Mouse (Mus musculus): ENCODE data around the gene Kmt5b. TPM values are rescaled to one million over a fixed set of nuclear protein-coding genes. Genes with fewer than 3 reads are reported as not detected.

Gene Kmt5b
- polyA plus RNA-seq, 1 experiment: 5.6 TPM

DNA sequence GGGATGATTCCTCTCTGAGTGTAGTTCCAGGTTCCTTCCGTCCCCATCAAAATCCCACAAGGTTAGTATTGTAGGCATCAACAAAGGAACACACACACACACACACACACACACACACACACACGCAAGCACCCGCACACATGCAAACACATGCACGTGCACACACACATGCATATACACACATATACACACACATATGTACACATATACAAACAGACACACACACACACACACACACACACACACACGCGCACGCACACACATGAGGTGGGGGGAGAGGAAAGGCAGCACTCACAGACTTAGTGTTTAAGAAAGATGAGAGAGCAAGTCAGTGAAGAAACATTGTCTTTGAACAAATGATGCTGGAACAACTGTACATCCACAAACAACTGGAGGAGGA lies 23.9 kb upstream of the Kmt5b start:
- TF ChIP-seq CEBPB (IDR thresholded peaks at IDR 0.05; ENCODE audit: low read depth) (no peak), USF1 (IDR thresholded peaks at IDR 0.05; ENCODE audit: low read depth) (no peak), MAX (IDR thresholded peaks at IDR 0.05) (no peak), MYOD1 (IDR thresholded peaks at IDR 0.05; ENCODE audit: control insufficient read depth, insufficient read length, low read depth) (no peak)
- Histone ChIP-seq H3K4me3 (ENCODE audit: insufficient read depth, poor library complexity, severe bottlenecking) (no peak overlapping the region), H3K27me3 (ENCODE audit: control insufficient read depth, insufficient read depth, insufficient read length) (no peaks in the 10 kb centered on the region)

DNA sequence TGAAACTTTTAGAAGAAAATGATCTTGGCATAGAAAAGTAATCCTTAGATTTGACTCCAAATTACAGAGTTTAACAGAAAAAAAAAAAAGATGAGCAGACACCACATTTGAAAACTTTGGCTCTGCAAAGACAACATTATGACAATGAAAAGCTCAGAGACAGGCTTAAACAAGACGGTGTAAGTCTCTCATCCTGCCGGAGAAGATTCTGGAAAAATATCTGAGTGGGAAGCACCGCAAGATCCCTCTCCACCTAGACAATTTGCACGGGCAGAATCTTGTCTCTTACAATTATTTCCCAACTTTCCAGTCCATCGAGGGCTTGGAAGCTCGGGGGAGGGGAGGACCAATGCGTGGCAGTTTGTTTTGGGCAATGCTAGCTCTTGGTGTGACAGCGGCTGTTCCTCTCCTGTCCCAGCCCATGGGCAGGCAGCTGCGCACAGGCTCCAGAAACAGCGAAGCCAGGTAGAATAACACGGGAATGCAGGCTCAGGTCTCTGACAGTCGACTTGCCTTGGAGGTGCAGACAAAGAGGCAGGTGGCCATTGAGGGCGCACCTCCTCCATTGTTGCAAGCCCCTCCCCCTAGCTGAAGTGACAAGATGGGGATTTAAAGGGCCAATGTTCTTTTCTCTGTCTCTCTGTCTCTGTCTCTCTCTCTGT lies 23.2 kb upstream of the Kmt5b start:
- Histone ChIP-seq H3K4me3 (ENCODE audit: insufficient read depth, poor library complexity, severe bottlenecking) (no peak overlapping the region), H3K27me3 (ENCODE audit: control insufficient read depth, insufficient read depth, insufficient read length) (no peaks in the 10 kb centered on the region), H3K79me3 (ENCODE audit: low read depth) (no peaks in the 10 kb centered on the region), H3ac (ENCODE audit: control insufficient read depth, insufficient read length, low read depth) (peak overlapping the region; percentile 30), H3K79me2 (ENCODE audit: control insufficient read depth, insufficient read depth) (no peaks in the 10 kb centered on the region), H3K36me3 (ENCODE audit: control insufficient read depth, insufficient read depth) (no peaks in the 10 kb centered on the region)
- TF ChIP-seq MYOD1 (IDR thresholded peaks at IDR 0.05; ENCODE audit: control insufficient read depth, insufficient read length, low read depth) (no peak), CTCF (IDR thresholded peaks at IDR 0.05; ENCODE audit: control insufficient read depth, insufficient read depth, insufficient read length) (no peak), MYOG (IDR thresholded peaks at IDR 0.05; ENCODE audit: control insufficient read depth, extremely low read depth, insufficient read length) (no peak), USF1 (IDR thresholded peaks at IDR 0.05; ENCODE audit: low read depth) (no peak), CEBPB (IDR thresholded peaks at IDR 0.05; ENCODE audit: low read depth) (no peak), MAX (IDR thresholded peaks at IDR 0.05) (no peak), FOSL1 (IDR thresholded peaks at IDR 0.05; ENCODE audit: insufficient read depth, low read length, poor library complexity, severe bottlenecking) (no peak)

More for the DNA sequence above, 23.9 kb upstream of the Kmt5b start:
- H3K79me3 ChIP-seq (ENCODE audit: low read depth): no peaks in the 10 kb centered on the region
- no peak overlapping the region for H3ac ChIP-seq (ENCODE audit: control insufficient read depth, insufficient read length, low read depth)
- H3K36me3 ChIP-seq (ENCODE audit: control insufficient read depth, insufficient read depth): no peaks in the 10 kb centered on the region
- no peaks in the 10 kb centered on the region for H3K79me2 ChIP-seq (ENCODE audit: control insufficient read depth, insufficient read depth)

GRCm38 (mm10) chr19:3752621-3753239 lies 14.5 kb upstream of the Kmt5b start:
- no peaks in the 10 kb centered on the region for H3K27me3 ChIP-seq (ENCODE audit: control insufficient read depth, insufficient read depth, insufficient read length)
- H3K36me3 ChIP-seq (ENCODE audit: control insufficient read depth, insufficient read depth): no peaks in the 10 kb centered on the region
- TF ChIP-seq MYOD1 (IDR thresholded peaks at IDR 0.05; ENCODE audit: control insufficient read depth, insufficient read length, low read depth) (no peak), USF1 (IDR thresholded peaks at IDR 0.05; ENCODE audit: low read depth) (no peak), CTCF (IDR thresholded peaks at IDR 0.05; ENCODE audit: control insufficient read depth, insufficient read depth, insufficient read length) (no peak), MYOG (IDR thresholded peaks at IDR 0.05; ENCODE audit: control insufficient read depth, extremely low read depth, insufficient read length) (no peak), CEBPB (IDR thresholded peaks at IDR 0.05; ENCODE audit: low read depth) (no peak), MAX (IDR thresholded peaks at IDR 0.05) (no peak), FOSL1 (IDR thresholded peaks at IDR 0.05; ENCODE audit: insufficient read depth, low read length, poor library complexity, severe bottlenecking) (no peak)
- H3K79me3 ChIP-seq (ENCODE audit: low read depth): no peaks in the 10 kb centered on the region
- H3K4me3 ChIP-seq (ENCODE audit: insufficient read depth, poor library complexity, severe bottlenecking): no peak overlapping the region
- H3ac ChIP-seq (ENCODE audit: control insufficient read depth, insufficient read length, low read depth): peak overlapping the region; percentile 30
- H3K79me2 ChIP-seq (ENCODE audit: control insufficient read depth, insufficient read depth): no peaks in the 10 kb centered on the region

DNA sequence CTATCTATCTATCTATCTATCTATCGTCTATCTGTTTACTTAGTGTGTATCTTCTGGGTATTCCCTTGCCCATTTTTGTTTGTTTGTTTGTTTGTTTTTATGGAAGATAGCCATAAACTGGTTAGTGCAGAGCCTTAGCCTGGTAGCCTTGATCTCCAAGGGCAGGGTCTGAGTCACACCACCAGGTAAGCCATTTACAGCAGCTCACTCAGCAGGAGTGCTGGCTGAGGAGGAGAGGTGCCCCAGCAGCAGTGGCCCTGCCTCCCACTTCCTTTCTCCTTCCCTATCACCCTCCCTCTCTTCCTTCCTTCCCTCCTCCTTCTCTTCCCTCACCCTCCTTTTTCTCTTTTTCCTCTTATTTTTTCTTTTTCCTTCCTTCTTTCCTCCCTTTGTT lies 14.0 kb upstream of the Kmt5b start:
- H3K27me3 ChIP-seq (ENCODE audit: control insufficient read depth, insufficient read depth, insufficient read length): no peaks in the 10 kb centered on the region
- H3K79me3 ChIP-seq (ENCODE audit: low read depth): no peaks in the 10 kb centered on the region
- H3K36me3 ChIP-seq (ENCODE audit: control insufficient read depth, insufficient read depth): no peaks in the 10 kb centered on the region
- H3K4me3 ChIP-seq (ENCODE audit: insufficient read depth, poor library complexity, severe bottlenecking): no peak overlapping the region
- no peaks in the 10 kb centered on the region for H3K79me2 ChIP-seq (ENCODE audit: control insufficient read depth, insufficient read depth)
- TF ChIP-seq CTCF (IDR thresholded peaks at IDR 0.05; ENCODE audit: control insufficient read depth, insufficient read depth, insufficient read length): no peak
- no peak for TF ChIP-seq MYOG (IDR thresholded peaks at IDR 0.05; ENCODE audit: control insufficient read depth, extremely low read depth, insufficient read length)
- no peak for TF ChIP-seq CEBPB (IDR thresholded peaks at IDR 0.05; ENCODE audit: low read depth)
- TF ChIP-seq MAX (IDR thresholded peaks at IDR 0.05): no peak
- no peak for TF ChIP-seq USF1 (IDR thresholded peaks at IDR 0.05; ENCODE audit: low read depth)
- no peak for TF ChIP-seq FOSL1 (IDR thresholded peaks at IDR 0.05; ENCODE audit: insufficient read depth, low read length, poor library complexity, severe bottlenecking)
- no peak for TF ChIP-seq MYOD1 (IDR thresholded peaks at IDR 0.05; ENCODE audit: control insufficient read depth, insufficient read length, low read depth)
- no peak overlapping the region for H3ac ChIP-seq (ENCODE audit: control insufficient read depth, insufficient read length, low read depth)

GRCm38 (mm10) chr19:3753738-3754137 lies 13.5 kb upstream of the Kmt5b start:
- Histone ChIP-seq H3K79me3 (ENCODE audit: low read depth) (no peaks in the 10 kb centered on the region), H3ac (ENCODE audit: control insufficient read depth, insufficient read length, low read depth) (no peak overlapping the region), H3K36me3 (ENCODE audit: control insufficient read depth, insufficient read depth) (no peaks in the 10 kb centered on the region), H3K4me3 (ENCODE audit: insufficient read depth, poor library complexity, severe bottlenecking) (no peak overlapping the region), H3K79me2 (ENCODE audit: control insufficient read depth, insufficient read depth) (no peaks in the 10 kb centered on the region), H3K27me3 (ENCODE audit: control insufficient read depth, insufficient read depth, insufficient read length) (no peaks in the 10 kb centered on the region)
- no peak for TF ChIP-seq MYOD1 (IDR thresholded peaks at IDR 0.05; ENCODE audit: control insufficient read depth, insufficient read length, low read depth)
- TF ChIP-seq FOSL1 (IDR thresholded peaks at IDR 0.05; ENCODE audit: insufficient read depth, low read length, poor library complexity, severe bottlenecking): no peak
- no peak for TF ChIP-seq MYOG (IDR thresholded peaks at IDR 0.05; ENCODE audit: control insufficient read depth, extremely low read depth, insufficient read length)
- no peak for TF ChIP-seq CTCF (IDR thresholded peaks at IDR 0.05; ENCODE audit: control insufficient read depth, insufficient read depth, insufficient read length)
- no peak for TF ChIP-seq USF1 (IDR thresholded peaks at IDR 0.05; ENCODE audit: low read depth)
- no peak for TF ChIP-seq MAX (IDR thresholded peaks at IDR 0.05)
- TF ChIP-seq CEBPB (IDR thresholded peaks at IDR 0.05; ENCODE audit: low read depth): no peak
